Mouse (Mus musculus) retina, embryonic 14.5 days (tissue): ENCODE data around the gene Pnma1.

Source experiments
- DNase-seq: peaks from one replicate; pipeline ENCODE4 v3.0.0-alpha.2; 2015; ENCODE audit warnings: low spot score

Gene Pnma1

DNA sequence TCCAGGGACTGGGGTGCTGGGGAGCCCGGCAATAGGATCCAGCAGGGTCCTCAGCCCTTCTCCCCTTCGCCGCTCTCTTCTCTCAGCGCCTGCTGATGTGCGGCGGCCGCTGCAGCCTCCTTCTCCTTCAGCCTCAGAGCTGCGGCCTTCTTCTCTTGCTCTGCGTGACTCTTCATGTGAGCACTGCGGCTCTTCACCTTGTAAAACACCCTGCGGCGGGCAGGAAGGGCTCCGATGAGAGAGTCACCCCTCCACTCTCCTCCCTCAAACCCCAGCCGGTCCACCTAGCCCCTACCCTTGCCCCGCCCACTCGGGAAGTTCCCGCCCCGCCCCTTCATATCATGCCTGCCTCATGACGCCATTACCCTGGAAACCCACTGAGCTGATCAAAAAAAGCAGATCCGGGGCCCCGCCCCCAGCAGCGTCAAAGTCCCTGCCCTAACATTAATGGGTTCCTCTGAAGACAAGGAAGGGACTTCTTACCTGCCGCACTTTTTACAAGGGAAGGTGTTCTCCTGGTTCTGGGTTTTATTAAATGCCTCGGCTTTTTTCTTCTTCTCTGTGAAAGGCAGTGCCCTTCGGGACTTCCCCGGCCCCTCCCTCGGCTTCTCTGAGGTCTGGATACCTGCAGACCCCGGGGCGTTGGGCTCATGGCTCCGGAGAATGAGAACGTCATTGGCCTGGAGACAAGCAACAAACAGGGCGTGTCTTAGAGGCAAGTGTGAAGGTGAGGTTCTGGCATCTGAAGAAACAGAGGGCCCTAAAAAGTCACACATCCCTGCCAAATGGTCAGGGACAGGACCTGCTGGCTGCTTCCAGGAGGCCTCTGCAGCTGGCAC is 4.3 kb upstream of the Pnma1 start:
- no peak for DNase-seq

DNA sequence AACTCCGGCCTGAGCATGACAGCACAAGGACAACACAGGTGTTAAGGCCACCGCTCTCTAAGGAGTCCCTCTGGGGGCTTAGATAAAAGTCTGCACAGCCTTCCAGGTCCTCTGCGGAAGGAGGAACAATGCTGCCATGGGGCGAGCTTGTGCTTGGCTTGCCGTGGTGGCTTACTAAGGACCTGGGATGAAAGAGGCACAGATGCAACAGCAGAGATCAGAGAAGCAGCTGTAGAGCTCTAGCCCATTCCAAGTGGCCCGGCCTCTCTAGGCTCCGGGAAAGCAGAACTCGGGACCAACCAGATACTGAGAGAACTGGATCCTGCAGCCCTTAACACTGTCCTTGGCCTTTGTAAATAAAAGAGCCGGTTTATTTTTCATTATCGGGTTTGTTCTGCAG is 3.6 kb upstream of the Pnma1 start:
- DNase-seq, result no peak

DNA sequence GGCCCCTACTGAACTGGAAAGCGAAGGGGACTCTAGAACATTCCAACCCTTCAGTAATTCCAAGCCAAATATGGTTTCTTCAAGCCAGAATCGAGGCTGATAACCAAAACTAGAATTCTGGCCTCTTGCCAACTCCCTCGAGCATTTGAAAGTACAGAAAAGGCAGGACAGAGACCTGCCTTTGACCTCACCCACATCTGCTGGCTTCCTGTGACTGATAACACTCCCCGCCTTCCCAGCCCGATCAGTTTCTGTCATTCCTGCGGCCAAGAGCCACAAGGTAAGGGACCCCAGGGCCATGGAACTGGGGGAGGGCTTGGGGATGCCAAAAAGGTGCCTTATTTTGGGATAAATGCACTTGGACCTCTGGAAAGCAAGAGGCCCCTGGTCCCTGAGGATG is 2.7 kb upstream of the Pnma1 start:
- DNase-seq, result no peak

DNA sequence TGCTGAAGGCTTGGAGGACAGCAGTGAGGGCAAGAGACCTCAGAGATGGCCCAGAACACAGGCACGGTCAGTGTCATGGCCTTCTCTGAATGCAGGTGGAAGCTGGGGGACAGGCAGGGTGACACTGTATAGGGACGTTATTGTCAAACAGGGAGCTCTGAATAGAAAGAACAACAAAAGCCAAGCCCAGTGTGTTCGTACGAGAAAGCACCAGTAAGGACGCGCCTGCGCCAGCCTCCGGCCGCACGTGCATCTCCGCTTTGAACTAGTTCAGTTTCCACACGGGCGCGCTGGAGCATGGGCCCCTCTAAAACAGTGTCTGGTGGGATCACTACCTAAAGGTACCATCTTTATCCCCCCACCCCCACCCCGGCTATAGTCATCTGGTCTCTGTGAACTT is 1.7 kb upstream of the Pnma1 start:
- no peak for DNase-seq

GRCm38 (mm10) chr12:84148622-84149012 is 328 bp upstream of the Pnma1 start:
- DNase-seq, result no peak

GRCm38 (mm10) chr12:84142281-84143050 is 5.8 kb downstream of the Pnma1 start:
- peak; percentile 57 for DNase-seq

DNA sequence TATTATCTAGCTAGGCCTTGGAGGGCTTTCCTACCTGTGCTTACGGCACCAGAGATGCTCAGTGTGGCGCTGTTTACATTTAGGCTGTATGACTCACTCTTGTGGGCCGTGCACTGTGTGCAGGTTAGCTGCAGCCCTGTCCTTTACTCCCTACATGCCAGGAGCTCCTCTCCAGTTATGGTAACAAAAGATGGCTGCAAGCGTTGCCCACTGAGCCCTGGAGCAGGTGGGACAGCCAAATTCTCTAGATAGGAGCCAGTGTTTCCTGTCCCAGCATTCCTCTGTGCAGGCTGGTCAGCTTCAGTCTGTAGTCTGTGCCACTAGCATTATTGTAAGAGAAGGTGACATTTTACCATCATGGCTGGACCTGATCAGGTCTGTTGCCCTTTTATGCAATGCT is 7.0 kb downstream of the Pnma1 start:
- DNase-seq, result no peak

GRCm38 (mm10) chr12:84140135-84140534 is 8.2 kb downstream of the Pnma1 start:
- no peak for DNase-seq

- DNase-seq, result no peak
Measured at GRCm38 (mm10) chr12:84137131-84137530, 11.2 kb downstream of the Pnma1 start.

DNA sequence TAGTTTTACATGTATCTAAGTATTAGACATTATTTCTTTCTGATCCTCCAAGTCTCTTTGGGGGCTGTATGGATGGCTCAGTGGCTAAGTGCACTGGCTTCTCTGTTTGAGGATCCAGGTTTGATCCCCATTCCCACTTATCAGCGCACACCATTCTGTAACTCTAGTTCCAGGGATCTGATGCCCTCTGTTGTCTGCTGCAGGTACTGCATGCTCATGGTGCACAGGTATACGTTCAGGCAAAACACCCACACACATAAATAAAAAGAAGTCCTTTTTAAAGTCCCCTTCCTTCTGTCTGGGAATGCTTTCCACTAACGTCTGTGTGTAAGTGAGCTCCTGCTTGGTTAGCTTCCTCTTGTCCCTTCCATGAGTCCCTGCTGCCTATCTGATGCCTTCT is 16.0 kb downstream of the Pnma1 start:
- peak; percentile 59 for DNase-seq

GRCm38 (mm10) chr12:84129931-84130330 is 18.4 kb downstream of the Pnma1 start:
- no peak for DNase-seq

GRCm38 (mm10) chr12:84128576-84128975 is 19.7 kb downstream of the Pnma1 start:
- no peak for DNase-seq

DNA sequence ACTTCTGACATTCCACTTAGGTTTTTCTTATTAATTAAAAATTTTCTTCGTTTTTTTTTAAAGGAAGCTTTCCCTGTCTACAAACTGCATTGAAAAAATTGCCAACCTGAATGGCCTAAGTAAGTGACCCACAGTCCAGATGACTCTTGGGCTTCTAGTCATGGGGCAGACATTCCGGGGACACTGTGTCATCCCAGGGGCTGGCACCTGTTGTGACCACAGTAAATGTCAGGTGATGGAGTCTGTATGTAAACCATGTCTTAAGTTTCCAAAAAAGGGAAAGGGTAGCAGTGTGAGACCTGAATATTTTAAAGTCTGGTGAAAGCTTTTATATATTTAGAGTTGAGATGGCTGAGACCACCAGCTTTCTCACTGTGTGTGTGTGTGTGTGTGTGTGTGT is 21.4 kb downstream of the Pnma1 start:
- no peak for DNase-seq

- DNase-seq, result no peak
Measured at GRCm38 (mm10) chr12:84125892-84126291, 22.4 kb downstream of the Pnma1 start.

DNA sequence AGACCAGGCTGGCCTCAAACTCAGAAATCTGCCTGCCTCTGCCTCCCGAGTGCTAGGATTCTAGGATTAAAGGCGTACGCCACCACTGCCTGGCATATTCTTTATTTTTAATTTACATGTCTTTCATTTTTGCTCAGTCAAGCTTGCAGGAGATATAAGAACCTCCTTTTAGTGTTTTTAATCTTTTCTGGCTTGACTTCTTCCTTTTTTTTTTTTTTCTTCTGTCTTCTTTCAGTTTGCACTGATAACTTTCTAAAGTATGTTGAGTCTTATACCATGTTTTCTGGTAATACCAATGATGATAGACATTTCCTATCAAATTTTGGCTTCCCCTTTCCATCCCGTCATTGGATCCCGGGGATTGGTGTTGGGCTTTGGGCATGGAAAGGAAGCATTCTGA is 28.7 kb downstream of the Pnma1 start:
- no peak for DNase-seq

DNA sequence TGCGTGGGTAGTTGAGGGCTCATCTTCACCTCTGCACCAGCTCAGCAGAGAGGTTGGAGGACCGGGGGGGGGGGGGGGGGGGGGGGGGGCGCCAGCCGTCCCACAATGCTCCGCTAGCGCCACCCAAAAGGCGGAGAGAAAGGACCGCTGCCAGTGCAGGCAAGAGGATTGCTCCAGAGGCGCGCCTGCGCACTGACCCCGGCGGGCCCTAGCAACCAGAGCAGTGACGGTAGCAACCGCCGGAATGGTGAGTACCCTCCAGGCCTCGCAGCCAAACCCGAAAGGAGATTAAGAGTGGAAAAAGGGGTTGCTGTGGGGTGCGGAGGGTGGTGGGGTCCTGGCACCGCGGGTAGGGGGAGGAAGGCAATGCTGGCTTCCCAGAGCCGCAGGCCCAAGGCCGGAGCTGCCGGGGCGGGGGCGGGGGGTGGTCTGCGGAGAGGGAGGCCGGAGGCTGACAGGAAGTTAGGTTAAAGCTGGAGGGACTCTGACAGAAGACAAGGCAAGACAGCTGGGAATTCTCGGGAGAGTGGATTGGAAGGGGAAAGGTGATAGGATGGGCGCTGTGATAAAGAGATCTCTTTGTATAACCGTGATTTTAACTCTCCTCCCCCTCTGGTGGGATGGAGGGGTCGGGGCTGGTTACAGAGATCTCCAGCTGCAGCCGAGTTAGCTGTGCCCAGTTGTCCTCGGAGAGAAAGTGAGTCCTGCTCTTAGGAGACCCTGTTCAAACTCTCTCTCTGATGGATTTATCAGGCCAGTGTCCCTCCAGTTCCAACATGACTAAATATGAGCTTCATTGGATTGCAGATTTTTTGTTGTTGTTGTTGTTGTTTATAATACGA is 33.9 kb downstream of the Pnma1 start, which contains the start of gene Dnal1:
Gene Dnal1, plus strand, starts transcription at position 214 of the 842 bp plus-strand sequence.
- peak; percentile 96 for DNase-seq

DNA sequence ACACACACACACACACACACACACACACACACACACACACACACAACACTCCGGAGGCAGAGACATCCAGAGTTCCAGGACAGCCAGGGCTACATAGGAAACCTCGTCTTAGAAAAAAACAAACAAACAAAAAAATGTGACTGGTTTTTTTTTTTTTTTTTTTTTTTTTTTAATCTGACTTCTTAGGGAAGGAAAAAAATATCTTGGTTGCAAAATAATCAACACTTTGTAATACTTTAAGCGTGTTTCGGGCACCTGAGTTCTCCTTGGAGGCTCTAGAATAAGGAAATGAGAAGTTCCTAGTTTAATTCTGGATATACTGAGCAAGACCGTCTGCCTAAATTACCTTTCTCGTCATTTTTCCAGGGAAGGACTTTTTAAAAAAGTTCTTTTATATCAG is 34.6 kb downstream of the Pnma1 start:
- DNase-seq, result no peak

DNA sequence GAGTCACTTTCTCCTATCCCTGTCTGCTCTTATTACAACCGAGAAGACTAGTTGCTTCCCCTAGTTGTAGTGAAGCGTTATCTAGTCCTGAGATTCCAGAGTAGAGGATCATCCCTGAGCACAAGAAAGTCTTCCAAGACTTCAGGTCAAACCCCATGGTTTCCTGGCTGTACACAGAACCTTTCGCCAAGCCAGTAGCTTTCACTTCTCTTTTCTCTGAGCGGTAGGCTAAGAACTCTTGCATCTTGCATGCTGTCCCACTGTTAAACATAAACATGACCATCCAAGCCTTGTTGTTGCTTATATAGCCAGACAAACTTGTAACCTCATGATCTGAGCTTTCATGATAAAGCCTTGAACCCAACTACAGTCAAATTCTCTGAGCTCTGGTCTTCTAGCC is 37.5 kb downstream of the Pnma1 start:
- DNase-seq, result no peak

GRCm38 (mm10) chr12:84109924-84110323 is 38.4 kb downstream of the Pnma1 start:
- DNase-seq, result no peak

- DNase-seq, result no peak
Measured at GRCm38 (mm10) chr12:84107692-84108091, 40.6 kb downstream of the Pnma1 start.

GRCm38 (mm10) chr12:84107012-84107411 is 41.3 kb downstream of the Pnma1 start:
- DNase-seq, result no peak

DNA sequence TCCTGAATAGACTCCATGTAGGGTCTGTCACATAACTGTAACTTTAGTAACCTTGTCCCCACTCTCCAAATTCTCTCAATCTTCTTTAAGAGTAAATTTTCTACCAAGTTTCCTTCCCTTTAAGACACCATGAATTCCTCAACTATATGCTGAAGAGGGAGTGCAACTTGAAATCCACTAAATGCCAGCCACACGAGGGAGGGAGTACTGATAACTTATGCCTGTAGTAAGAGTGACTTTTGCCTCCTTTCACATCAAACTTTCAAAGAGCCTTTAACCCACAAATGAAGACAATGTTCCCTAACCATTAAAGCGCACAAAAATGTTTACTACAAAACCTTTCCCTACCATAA is 46.8 kb downstream of the Pnma1 start:
- peak; percentile 8 for DNase-seq
